Mouse (Mus musculus): ENCODE data around the gene Khdrbs2. TPM values are rescaled to one million over a fixed set of nuclear protein-coding genes. Genes with fewer than 3 reads are reported as not detected.
"Not testable (repeated sequence)": the region's sequence is repeated elsewhere in the genome, so short reads cannot be mapped to it uniquely, and the experiment has no call there.

Khdrbs2 gene
- polyA plus RNA-seq, 1 experiment: not detected

DNA sequence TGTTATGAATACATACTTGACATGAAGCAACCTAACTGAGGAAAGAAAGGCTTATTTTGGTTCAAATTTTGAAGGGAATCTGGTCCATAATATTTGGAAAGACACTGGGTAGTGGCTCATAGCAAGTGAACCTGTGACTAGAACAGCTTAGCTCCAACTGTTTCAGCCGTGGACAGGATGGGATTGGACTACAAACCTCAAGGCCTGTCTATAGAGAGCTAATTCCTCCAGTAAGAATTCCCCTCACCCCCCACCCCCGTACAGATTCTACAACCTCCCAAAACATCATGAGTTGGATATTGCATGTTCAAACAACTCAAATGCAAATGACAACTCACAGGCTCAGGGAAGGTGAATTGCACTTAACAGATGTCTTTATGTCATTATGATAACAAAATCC, 298.5 kb downstream of the Khdrbs2 start:
- DNase-seq (ENCODE audit: low read depth): no peak

DNA sequence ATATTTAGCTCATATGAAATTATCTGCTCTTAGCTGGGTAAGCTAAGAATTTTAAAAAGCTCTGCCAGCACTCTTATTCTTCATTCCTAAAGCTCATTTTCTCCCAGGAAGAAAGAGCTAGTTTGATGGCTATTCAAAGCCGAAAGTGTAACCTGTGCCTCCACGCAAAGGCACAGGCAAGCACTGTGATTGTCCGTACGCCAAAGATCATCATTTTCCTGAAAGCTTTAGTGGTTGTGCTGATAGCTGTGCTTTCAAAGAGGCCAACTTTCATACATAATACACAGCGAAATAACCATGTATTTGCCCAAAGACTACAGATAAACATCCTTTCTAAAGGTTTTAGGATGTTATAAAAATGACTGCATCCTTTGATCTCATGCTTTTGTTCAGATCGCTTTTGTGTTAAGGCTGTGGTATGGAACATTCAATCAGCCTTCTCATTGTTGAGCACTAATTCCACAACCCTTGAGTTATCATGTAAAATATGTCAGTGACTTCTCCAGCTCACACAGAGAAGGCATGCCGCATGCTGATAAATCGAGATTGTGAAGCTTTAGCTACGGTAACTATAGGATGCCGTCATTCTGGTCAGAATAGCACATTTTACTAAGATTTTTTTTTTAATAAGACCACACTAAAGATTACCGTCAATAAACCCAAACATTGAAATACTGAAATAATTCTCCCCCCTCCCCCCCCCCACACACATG, 299.1 kb downstream of the Khdrbs2 start:
- no peak for DNase-seq (ENCODE audit: low read depth)

DNA sequence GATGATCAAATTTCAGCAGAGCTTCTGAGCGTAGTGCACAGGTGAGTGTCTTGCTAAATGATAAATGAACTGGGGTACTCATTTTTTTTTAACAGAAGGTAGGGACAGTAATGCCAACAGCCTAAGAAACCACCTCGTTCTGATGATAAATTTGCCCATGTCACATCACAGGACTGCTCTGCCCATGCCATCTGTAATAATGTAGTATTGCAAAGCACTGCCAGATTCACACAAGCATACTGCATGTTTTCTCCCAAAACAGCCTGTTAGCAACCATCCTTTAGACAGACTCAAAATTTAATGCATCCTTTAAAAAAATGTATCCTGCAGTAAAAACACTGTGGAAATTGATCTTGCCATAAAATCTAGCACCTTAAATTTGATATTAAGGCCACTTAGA, 315.4 kb downstream of the Khdrbs2 start:
- DNase-seq (ENCODE audit: low read depth): no peak

DNA sequence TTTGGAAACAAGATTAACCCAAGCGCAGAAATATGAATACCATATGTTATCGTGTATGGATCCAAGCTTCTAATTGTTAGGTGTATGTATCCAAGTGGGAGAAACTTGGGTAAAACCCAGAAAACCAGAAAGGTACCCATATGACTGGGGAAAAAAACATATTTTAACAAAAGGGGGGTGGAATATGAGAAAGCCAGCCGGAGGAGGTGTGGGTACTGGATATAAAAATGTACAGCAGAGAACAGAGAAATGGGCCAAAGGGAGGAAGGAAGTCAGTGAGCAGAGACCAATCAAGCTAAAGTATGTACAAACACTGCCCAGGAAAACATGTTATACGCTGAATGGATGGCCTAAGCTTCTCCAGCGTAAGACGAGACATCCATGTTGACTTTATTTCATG, 330.9 kb downstream of the Khdrbs2 start:
- DNase-seq (ENCODE audit: low read depth): no peak

DNA sequence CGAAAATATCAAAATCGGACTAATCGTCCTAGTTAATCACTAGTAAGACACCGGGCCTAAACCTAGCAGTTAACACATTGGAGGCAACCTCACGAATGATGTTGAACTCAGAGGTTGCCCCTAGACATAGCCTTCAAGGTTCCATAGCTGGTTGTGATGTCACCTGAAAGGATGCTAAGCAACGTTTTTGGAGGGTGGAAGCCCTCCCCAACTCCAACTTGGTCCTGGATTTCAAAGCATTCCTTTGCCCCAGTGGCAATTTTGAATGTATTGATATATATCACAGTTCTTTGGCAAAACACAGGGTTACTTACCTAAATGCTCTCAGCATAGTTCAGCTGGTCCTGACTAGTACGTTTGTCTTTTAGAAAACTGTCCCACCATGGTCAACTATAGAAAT, 374.7 kb downstream of the Khdrbs2 start, which contains the start of gene Gm5415:
TSS of gene Gm5415 (minus strand) at position 101 of the 400 bp plus-strand sequence.
- DNase-seq (ENCODE audit: low read depth): not testable (repeated sequence)

DNA sequence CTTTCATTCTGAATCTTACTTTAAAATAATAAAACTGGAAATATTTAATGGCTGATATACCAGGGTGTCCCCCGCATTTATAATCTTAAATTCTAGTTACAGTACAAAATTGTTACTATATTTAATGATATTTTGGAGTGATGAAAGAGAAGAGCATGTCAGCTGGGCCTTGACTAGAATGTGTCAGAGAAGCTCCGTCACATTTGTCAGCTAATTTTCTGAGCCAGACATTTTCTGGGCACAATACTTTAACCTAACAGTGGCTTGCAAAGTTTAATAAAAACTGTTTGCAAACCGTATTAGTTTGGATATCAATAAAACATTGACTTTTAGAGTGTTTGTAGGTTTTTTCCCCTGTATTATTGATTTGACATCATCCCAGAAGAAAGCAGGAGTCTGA, 380.9 kb downstream of the Khdrbs2 start:
- no peak for DNase-seq (ENCODE audit: low read depth)

DNA sequence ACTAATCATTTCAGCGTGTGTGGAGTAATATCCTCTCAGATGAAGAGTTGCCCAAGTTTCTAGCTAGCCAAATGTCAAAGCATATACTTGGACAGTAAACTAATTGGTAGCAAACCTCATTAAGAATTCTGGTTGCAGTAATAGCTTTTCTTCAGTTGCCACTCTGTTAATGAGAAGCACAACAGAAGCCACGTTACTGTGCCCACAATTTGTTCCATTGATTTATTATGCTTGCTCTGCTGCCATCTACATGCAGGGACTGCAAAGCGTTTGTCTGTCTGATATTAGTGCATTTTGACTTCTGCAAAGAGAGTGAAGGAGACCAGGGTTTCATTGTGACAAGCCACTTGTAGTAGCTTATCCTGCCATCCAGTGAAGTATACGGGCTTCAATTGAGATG, 381.4 kb downstream of the Khdrbs2 start:
- DNase-seq (ENCODE audit: low read depth): no peak

DNA sequence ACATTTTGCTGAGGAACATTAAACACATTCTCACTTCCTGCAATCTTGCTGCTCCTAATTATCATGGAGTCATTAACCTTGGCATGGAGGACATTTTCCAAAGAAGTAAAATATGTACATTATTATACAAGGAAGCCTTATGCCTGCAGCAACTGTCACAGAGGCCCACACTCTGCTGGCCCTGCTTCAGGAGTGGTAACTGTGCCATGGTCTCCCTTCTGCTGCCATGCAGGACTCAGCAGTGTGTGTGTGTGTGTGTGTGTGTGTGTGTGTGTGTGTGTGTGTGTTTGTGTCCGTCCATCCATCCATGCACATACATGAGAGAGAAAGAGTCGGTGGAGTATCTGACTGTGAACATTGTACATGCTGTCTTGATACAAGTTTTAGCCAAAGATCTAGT, 396.4 kb downstream of the Khdrbs2 start:
- no peak for DNase-seq (ENCODE audit: low read depth)

DNA sequence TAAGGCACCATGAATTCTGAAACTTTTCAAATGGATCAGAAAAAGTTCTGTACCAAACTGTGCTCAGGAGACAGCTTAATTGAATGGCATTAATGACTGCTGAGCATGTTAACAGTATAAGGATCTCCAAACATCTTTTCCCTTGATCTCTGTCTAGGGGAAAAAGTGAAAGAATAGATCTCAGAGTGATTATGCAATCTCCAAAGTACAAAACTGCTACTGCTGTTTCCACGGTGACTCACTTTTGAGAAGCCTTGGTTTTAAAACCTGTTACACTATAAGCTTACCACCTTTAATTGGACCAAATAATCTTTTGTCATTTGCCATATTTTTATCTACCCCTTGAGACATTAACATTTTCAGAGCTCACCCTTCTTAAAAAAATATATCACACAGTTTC, 453.5 kb downstream of the Khdrbs2 start:
- no peak for DNase-seq (ENCODE audit: low read depth)

DNA sequence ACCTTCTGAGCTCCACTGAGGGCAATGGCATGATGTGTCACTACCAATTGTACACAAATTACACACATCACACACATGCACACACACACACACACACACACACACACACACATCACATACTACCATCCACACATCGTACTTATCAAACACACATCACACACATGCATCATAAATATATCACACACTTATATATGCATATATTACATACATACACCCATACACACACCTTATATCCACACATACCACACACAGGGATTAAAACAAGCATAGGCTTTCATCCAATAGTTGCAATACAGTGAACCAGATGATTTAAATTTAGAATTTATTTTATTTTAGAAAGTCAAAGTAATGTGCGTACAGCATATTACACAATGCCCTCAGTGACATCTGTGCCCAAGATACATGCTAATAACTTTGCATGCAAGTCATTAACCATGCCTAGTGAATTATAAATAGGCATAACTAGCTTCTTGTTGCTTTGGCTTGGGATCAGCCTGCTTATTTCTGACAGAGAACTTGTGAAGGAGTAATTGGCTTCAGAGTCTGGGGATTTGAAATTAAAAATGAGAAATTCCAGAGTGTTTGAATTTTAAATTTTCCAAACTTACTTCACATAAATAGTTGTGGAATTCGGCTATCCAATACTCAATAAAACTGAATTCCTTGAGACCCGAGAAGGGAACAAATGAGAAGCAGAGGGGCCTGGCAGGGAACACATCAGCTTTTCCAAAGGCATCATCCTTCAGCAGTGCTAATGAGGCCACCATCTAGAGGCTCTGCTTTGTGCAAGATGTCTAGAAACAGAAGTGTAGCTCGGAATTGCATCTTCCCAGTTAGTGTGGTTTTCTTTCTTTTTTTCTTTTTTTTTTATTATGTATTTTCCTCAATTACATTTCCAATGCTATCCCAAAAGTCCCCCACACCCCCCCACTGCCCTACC, 460.2 kb downstream of the Khdrbs2 start:
- no peak for DNase-seq (ENCODE audit: low read depth)

DNA sequence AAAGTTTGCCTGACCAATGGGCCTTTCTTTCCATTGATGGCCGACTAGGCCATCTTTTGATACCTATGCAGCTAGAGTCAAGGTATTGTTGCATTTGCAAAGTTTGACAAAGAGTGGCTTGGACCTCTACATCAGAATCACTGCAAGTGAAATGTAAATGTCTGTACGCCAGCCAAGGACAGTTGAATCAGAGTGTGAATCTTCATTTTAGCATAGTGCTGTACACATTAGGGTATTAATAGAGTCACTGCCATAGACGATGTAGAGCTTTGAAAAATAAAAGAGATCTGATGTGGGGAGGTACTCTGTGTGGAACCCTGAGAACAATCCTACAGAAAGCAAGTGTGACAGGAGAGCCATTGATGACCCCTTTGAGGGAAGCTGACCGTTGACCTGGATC, 460.9 kb downstream of the Khdrbs2 start:
- DNase-seq (ENCODE audit: low read depth): no peak

DNA sequence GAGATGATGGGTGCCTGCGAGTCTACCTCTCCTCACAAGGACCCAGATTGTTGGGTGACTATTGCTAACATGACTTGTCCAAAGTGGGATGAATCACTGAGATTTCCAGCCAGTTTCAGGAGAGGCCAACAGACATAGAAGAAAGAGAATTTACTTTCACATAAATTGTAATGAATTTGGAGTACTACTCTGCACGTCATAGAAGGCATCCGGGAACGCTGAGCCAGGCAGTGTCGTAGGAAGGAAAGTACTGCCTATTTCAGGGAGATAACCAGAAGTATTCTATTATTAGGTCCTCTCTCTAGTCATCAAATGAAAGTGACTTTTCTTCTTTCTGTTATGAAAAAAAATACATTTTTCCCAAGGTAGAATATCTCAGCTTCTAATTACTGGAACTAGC, 466.6 kb downstream of the Khdrbs2 start:
- no peak for DNase-seq (ENCODE audit: low read depth)

DNA sequence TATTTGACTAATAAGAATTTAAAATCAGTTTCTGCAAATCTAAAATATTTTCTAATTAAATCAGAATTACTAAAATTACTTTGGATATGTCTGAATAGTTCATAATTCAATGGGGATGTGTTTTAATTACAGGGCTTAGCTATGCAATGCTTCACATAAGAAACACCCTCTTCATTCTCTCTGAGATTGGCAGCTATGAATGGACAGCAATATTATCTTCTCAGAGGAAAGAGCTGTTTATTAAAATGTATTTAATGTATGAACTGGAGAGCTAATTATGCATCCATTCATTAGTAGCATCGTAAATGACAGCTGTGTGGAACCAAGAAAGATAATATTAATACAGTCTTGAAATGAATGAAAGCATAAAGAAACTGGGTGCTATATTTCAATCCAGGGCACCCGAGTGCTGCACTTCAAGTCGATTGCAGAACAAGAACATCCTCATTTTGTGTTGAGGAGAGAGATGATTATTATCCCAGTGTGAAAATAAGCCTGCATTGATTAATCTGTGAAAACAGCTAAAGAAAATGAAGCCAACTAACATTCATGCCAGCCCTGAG, 477.2 kb downstream of the Khdrbs2 start:
- no peak for DNase-seq (ENCODE audit: low read depth)

DNA sequence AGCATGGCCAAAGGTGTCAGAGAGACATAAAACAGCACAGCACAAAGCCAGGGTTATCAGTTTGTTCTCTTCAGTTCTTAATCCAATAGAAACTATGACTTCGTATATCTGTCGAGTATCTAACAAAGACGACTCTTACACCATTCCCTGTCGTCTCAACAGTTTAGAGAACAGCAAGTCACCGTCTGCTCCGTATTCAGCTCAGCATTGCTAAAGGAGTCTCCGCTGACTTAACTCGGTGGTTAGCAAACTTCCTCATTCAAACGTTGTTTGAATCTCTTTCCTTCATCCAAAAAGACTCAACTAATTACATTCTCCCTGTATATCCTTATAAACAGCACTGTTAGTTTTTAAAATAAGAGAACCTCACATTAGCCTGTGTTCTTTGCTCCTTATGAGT, 521.3 kb downstream of the Khdrbs2 start:
- no peak for DNase-seq (ENCODE audit: low read depth)

DNA sequence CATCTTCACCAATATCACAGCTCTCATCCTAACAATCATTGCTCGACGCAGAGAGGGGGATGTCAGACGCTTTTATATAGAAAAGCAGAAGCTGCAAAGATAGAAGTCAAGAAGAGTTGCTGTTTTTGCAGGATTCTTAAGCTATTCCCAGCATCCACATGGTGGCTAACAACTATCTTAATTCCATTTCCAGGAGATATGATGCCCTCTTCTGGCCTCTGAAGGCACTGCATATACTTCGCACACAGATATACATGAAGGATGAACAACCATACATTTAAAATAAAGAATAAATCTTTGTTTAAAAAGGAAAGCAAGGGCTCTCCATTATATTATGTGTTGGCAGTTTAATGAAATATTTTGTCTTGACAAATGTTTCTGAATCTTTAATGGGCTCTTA, 527.6 kb downstream of the Khdrbs2 start:
- DNase-seq (ENCODE audit: low read depth): no peak

DNA sequence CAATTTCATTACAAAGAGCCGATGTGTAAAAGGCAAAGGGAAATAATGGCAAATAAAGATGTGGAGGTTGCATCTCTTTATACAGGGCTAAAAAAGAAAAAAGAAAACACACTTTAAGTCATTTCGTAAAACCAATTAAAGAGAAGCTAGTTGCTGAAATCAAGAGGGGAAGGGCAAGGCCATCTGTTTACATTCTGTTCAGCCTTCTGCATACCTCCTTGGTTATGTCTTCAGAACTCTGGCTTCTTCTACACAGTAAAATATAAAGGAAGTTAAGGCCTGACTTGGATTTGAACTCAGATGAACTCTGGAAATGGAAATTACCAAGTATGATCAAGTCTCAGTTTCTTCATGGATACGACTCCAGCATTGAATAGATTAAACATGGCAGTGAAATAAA, 528.8 kb downstream of the Khdrbs2 start:
- DNase-seq (ENCODE audit: low read depth): no peak

All from gonadal fat pad, adult 2 months (tissue).